Mouse (Mus musculus): ENCODE measurements around the gene Kcnab3.

GRCm38 (mm10) chr11:69365722-69366121 is 39.7 kb downstream of the Kcnab3 start:
- TF ChIP-seq GATA1 (IDR thresholded peaks at IDR 0.05; ENCODE audit: low read length): no peak
- no peak for TF ChIP-seq TAL1 (IDR thresholded peaks at IDR 0.05; ENCODE audit: low read length)

Data from erythroblast, embryonic 14.5 days (primary cell).